Mouse (Mus musculus) embryonic fibroblast, embryonic 13.5 days (primary cell): ENCODE measurements around the gene Zbtb42. TPM values are rescaled to one million over a fixed set of nuclear protein-coding genes. Genes with fewer than 3 reads are reported as not detected.

Source experiments
- H3K27ac ChIP-seq: 2 replicates; pipeline ENCODE4 v1.5.1; 2012; ENCODE audit warnings: low read length, control low read depth, inconsistent platforms; ENCODE audit not compliant: insufficient read depth
- H3K4me1 ChIP-seq: 2 replicates; pipeline ENCODE4 v1.6.1; 2011; ENCODE audit warnings: low read length; ENCODE audit not compliant: control insufficient read depth, insufficient read depth
- H3K4me3 ChIP-seq: 2 replicates; pipeline ENCODE4 v1.5.1; 2011; ENCODE audit warnings: mild to moderate bottlenecking, control low read depth, low read length; ENCODE audit not compliant: insufficient read depth
- CTCF ChIP-seq: IDR thresholded peaks from 2 replicates; pipeline ENCODE4 v1.5.1; 2011; ENCODE audit warnings: mild to moderate bottlenecking, control low read depth, low read length, moderate library complexity, borderline replicate concordance; ENCODE audit not compliant: insufficient read depth
- POLR2A ChIP-seq: IDR thresholded peaks from 2 replicates; pipeline ENCODE4 v1.6.1; 2011; ENCODE audit warnings: low read depth, mild to moderate bottlenecking, control low read depth, low read length, moderate library complexity
- polyA plus RNA-seq: library from polyadenylated mRNA; stranded (reverse); fragments of >200 nt; gene quantifications from 2 replicates; pipeline ENCODE4 v1.2.4, GENCODE M21; 2011; ENCODE audit warnings: low read depth; ENCODE audit not compliant: missing spikeins, insufficient read length

Gene Zbtb42
- polyA plus RNA-seq, 1 experiment, result 1.2 TPM

DNA sequence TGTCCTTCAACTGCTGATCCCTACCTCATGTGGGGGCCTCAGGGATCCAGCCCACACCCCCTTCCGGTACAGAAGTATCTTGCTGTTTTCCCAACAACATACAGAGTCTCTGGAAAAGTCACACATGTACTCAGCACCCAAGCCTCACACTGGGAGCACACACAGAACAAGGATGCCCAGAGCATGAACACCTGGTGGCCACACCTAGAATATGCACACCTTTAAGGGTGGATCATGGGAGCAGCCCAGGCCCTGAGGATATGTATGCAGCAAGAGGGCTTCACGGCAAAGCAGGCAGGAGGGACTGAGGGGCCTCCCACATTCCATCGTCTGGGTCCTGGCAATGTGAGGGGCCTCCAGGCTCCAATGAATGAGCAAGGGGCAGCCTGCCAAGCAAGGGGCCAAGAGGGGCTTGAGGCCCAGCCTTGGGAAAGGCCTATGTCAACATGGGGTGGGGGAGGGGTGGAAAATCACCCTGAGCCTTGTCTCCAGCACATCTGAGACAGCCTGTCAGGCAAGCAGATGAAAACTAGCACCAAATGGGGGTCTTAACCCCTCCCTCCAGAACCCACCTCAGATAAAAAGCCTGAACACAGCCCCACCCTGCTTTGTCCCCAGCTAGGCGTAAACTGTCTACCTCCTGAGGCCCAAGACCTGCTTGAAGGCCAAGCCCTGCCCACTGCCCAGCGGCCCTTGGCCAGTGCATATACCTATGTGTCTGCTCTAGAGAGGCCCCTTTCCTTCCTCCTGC is 17.9 kb upstream of the Zbtb42 start:
- no peak overlapping the region for H3K4me3 ChIP-seq
- no peaks in the 10 kb centered on the region for H3K4me1 ChIP-seq
- TF ChIP-seq POLR2A (no peak), CTCF (no peak)
- no peak overlapping the region for H3K27ac ChIP-seq

- no peaks in the 10 kb centered on the region for H3K4me1 ChIP-seq
- no peak overlapping the region for H3K27ac ChIP-seq
- no peak overlapping the region for H3K4me3 ChIP-seq
- TF ChIP-seq POLR2A, result no peak
Observed at GRCm38 (mm10) chr12:112661327-112661605, 17.4 kb upstream of the Zbtb42 start.

- Histone ChIP-seq H3K4me1 (no peaks in the 10 kb centered on the region), H3K27ac (no peak overlapping the region), H3K4me3 (no peak overlapping the region)
- no peak for TF ChIP-seq POLR2A
- TF ChIP-seq CTCF, result no peak
Observed at GRCm38 (mm10) chr12:112661851-112662250, 16.8 kb upstream of the Zbtb42 start.

GRCm38 (mm10) chr12:112663303-112663702 is 15.3 kb upstream of the Zbtb42 start:
- Histone ChIP-seq H3K4me1 (no peaks in the 10 kb centered on the region), H3K27ac (no peak overlapping the region), H3K4me3 (no peak overlapping the region)
- no peak for TF ChIP-seq POLR2A

GRCm38 (mm10) chr12:112663716-112664115 is 14.9 kb upstream of the Zbtb42 start:
- TF ChIP-seq CTCF (no peak), POLR2A (no peak)
- no peaks in the 10 kb centered on the region for H3K4me1 ChIP-seq

DNA sequence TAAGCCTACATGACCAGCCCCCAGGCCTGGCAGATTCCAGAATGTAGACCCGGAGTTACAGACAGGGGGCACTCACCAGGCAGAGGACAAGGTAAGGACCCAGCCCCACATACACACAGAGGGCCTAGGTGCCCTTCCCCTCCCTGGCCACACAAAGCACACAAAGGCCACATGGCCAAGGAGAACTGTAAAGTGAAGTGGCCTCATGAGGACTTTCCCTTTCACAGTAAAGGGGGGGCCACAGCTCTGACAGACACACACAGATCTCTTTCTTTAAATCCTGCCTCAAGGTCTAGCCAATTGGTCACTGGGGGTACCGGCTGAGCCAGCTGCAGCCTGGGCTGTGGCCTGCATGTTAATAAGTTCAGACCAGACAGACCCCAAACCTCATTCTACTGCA is 14.5 kb upstream of the Zbtb42 start:
- no peak overlapping the region for H3K27ac ChIP-seq
- H3K4me1 ChIP-seq, result no peaks in the 10 kb centered on the region
- TF ChIP-seq POLR2A (no peak), CTCF (no peak)
- no peak overlapping the region for H3K4me3 ChIP-seq

More at GRCm38 (mm10) chr12:112663716-112664115, 14.9 kb upstream of the Zbtb42 start:
- Histone ChIP-seq H3K27ac (no peak overlapping the region), H3K4me3 (no peak overlapping the region)

- Histone ChIP-seq H3K4me1 (no peaks in the 10 kb centered on the region), H3K27ac (no peak overlapping the region), H3K4me3 (no peak overlapping the region)
- TF ChIP-seq POLR2A (no peak), CTCF (no peak)
Observed at GRCm38 (mm10) chr12:112664656-112665055, 14.0 kb upstream of the Zbtb42 start.

DNA sequence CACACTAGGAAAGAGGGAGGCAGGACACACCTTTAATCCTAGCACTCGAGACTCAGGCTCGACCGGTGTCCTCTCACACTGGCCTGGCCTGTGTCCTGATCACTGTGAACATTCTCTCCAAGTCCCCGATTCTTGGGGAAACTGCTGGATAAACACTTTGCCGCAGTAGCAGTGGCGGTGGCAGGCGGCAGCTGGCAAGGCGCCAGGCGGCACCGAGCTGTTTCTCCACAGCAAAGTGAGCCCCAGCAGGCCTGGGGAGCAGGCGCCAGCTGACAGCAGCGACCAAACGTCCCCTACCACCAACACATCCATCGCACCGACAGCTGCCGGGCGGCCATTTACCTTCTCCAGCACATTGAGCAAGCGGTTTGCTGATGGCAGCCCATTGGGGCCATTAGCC is 13.2 kb upstream of the Zbtb42 start:
- TF ChIP-seq POLR2A, result no peak
- TF ChIP-seq CTCF, result no peak
- H3K4me3 ChIP-seq, result no peak overlapping the region
- H3K27ac ChIP-seq, result no peak overlapping the region
- H3K4me1 ChIP-seq, result no peaks in the 10 kb centered on the region

- no peak overlapping the region for H3K4me3 ChIP-seq
- TF ChIP-seq CTCF, result no peak
- no peak for TF ChIP-seq POLR2A
- H3K27ac ChIP-seq, result no peak overlapping the region
- no peaks in the 10 kb centered on the region for H3K4me1 ChIP-seq
Observed at GRCm38 (mm10) chr12:112665881-112666544, 12.6 kb upstream of the Zbtb42 start.

- Histone ChIP-seq H3K27ac (no peak overlapping the region), H3K4me1 (peaks cover 4% of the 10 kb centered on the region; the same call in 1 of the 2 replicates), H3K4me3 (no peak overlapping the region)
- no peak for TF ChIP-seq POLR2A
Observed at GRCm38 (mm10) chr12:112667619-112668297, 10.9 kb upstream of the Zbtb42 start.
